Mouse (Mus musculus): ENCODE results near the gene Vgll4. TPM values are rescaled to one million over a fixed set of nuclear protein-coding genes. Genes with fewer than 3 reads are reported as not detected.

The Vgll4 gene
- polyA plus RNA-seq, 1 experiment, result 32.1 TPM

DNA sequence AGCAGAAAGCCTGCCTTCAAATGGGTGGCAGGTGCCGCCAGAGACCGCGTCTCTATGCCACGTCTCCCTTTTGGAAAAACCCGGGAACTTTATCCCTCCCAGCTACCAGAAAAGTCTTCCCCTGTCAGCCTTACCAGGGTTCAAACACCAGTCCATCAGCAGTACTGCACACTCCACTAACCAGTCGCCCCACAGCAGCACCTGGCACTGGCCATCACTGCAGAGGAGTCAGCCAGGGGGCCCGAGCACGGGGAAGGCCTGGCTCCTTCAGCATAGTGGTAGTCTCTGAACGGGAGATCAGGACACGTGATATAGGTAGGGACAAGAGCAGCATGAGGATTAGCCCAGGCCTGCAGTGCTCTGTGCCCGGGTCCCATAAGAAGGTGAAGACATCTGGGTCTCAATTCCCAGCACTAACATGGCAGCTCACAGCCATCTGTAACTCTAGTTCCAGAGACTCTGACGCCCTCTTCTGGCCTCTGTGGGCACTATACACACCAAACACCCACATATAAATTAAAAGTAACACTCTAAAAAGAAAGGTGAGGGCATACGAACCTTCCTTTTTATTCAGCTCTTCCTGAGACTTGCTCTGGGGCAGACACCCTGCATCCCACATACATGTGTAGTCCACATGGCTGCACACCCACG, 98.7 kb downstream of the Vgll4 start:
- DNase-seq (ENCODE audit: low spot score), result no peak

GRCm38 (mm10) chr6:114869501-114870076, 100.2 kb downstream of the Vgll4 start:
- no peak for DNase-seq (ENCODE audit: low spot score)

GRCm38 (mm10) chr6:114868656-114869055, 101.1 kb downstream of the Vgll4 start:
- DNase-seq (ENCODE audit: low spot score), result no peak

DNA sequence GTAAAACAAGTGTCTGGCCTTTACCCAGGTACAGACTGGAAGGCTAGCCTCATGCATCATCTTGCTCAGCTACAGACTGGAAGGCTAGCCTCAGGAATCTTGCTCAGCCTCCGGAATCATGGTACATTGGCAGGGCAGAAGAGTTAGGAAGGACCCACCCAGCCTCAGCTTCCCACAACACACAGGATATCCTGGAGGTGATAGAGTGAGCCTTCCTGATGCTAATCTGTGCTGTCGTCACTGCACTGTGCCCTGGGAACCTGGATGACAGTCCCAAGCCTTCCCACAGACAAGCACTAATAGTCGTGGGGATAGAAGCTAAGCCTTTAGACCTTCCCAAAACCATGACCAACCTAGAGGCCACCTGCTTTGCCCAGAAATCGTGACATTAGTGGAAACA, 103.2 kb downstream of the Vgll4 start:
- DNase-seq (ENCODE audit: low spot score), result no peak

GRCm38 (mm10) chr6:114866078-114866477, 103.7 kb downstream of the Vgll4 start:
- no peak for DNase-seq (ENCODE audit: low spot score)

- no peak for DNase-seq (ENCODE audit: low spot score)
Measured at GRCm38 (mm10) chr6:114864421-114864820, 105.4 kb downstream of the Vgll4 start.

- no peak for DNase-seq (ENCODE audit: low spot score)
Measured at GRCm38 (mm10) chr6:114863501-114863900, 106.3 kb downstream of the Vgll4 start.

DNA sequence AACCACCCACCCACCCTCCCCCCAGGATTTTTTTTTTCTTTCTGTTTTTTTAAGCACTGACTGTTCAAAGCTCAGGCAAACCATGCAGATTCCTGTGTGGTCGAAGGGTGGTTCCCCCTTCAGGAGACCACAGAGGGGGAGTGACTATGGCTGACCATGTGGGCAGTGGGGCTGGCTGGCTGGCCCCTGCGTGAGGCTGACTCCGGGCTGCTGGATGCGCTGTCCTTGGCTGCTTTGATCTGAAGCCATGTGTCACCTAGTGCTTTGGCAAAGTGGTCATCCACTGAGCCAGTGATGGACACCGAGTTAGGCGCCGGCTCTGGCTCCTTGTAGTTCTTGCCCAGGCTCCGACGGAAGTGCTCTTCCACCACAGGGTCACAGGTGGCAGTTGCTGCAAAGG, 107.7 kb downstream of the Vgll4 start:
- DNase-seq (ENCODE audit: low spot score), result no peak

GRCm38 (mm10) chr6:114861591-114861990, 108.2 kb downstream of the Vgll4 start:
- no peak for DNase-seq (ENCODE audit: low spot score)

DNA sequence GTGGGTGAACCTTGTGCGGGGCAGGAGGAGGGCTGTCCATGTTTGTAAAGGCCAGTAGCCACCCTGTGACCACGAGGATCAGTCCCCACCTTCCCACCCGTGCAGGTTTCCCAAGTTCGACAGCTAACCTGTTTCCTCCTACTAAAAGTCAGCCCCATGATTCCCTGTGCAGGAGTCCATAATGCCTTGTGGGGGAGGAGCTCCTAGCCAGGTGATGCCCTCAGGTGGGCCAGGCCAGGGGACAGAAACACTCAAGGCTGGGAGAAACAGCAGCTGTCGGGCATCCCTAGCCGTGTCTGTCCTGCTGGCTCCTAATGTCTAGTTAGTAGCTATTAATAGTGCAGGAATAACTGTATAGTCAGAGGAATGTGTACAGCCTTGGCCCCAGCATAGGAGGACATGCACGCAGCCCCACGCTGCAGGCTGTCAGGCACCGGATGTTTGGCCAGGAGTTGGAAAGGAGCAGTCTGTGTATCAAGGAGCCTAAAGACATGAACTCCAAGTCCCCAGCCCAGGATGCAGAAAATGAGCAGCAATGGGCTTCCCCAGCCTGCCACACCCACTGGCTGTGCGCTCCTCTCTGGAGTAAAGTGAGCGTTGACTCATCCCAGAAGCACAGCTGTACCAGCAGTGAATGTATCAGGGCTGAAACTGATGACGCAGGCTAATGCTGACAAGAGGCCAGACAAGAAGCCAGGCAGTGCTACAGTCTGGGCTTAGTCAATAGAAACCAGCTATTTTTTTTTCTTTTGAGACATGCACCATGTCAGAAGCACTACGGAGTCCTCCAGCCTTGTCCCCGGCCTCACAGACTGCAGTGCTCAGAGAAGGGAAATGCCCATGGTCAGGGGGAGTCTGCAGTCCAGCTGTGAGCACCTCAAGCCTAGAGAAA, 108.9 kb downstream of the Vgll4 start:
- DNase-seq (ENCODE audit: low spot score), result no peak

- DNase-seq (ENCODE audit: low spot score), result no peak
Measured at GRCm38 (mm10) chr6:114858722-114859053, 111.1 kb downstream of the Vgll4 start.

- DNase-seq (ENCODE audit: low spot score), result no peak
Measured at GRCm38 (mm10) chr6:114857996-114858721, 111.6 kb downstream of the Vgll4 start.

DNA sequence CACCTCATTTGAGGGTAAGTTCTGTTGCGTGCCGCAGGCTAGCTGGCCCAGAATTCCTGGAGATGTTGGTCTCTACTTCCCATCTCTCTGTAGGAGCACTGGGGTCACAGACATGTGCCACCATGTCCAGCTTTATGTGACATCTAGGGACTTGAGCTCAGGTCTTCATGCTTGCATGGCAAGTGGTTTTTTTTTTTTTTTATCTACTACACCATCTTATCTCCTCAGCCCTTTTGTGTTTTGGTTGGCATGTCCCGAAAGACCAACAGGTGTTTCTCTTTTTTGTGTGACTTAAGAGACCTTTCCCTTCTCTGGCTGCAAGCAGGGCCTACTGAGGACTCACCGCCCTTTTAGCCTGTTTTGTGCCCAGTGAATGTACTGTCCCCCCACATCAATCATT, 113.3 kb downstream of the Vgll4 start:
- DNase-seq (ENCODE audit: low spot score), result no peak

GRCm38 (mm10) chr6:114855644-114856043, 114.2 kb downstream of the Vgll4 start:
- DNase-seq (ENCODE audit: low spot score), result no peak

- DNase-seq (ENCODE audit: low spot score), result no peak
Measured at GRCm38 (mm10) chr6:114854368-114854767, 115.4 kb downstream of the Vgll4 start.

DNA sequence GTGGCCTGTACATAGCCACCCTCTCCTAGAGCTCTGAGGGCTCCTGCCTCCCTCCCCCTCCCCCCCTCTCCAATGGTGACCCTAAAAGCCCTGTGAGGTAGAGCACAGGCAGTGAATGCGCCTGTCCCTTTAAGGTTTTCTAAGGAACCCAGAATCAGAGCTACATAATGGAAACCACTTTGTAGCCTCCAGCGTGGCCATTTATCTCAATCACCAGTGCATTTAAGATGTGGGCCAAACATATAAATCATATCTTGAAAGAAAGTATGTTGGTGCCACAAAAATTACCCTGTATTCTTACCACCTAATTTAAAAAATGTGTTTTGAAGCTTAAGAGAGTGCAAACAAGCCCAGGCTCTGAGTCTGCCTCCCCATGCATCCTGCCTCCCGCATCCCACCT, 117.1 kb downstream of the Vgll4 start:
- DNase-seq (ENCODE audit: low spot score), result no peak

DNA sequence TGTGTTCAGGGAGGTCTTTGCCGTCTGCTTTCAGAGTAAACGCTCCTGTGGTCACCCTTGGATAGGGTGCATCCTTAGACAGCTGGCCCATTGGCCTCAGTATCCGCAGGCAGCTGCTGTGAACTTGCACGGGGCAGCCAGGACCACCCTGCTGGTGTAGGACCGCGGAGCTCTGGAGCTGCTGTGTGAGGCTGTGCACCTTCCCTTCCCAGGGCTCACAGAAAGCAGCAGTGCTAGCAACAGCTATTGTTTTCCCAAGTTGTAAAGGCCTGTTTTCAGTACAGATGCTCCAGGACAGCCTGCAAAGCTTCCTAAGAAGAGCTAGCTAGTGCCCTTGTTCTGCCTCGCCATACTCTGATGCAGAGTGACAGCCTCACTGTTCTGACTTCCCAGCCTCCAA, 118.1 kb downstream of the Vgll4 start:
- DNase-seq (ENCODE audit: low spot score), result no peak

DNA sequence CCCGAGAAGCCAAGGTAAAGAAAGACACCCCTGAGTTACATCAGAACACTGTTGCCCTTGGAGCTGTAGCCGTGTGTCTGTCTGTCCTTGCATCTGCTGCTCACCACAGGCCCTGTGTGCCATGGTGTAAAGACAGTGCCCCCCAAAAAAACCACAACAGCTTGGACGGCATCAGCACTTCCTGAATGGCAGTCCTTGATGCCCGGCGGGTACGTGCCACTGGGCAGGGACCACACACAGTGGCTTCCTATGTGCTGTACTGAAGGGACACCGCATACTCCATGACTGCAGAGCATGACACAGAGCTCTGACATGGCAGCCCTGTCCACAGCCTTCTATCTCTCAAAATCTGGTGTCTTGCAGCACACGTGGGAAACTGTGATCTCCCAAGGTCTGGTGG, 120.0 kb downstream of the Vgll4 start:
- no peak for DNase-seq (ENCODE audit: low spot score)

- no peak for DNase-seq (ENCODE audit: low spot score)
Measured at GRCm38 (mm10) chr6:114848761-114849160, 121.0 kb downstream of the Vgll4 start.

GRCm38 (mm10) chr6:114847582-114848174, 122.1 kb downstream of the Vgll4 start:
- DNase-seq (ENCODE audit: low spot score), result no peak

GRCm38 (mm10) chr6:114846153-114846772, 123.5 kb downstream of the Vgll4 start:
- no peak for DNase-seq (ENCODE audit: low spot score)

Data from urinary bladder, adult 2 months (tissue).